ENCODE assay signal across 8 mouse cellular contexts in the genomic region with DNA sequence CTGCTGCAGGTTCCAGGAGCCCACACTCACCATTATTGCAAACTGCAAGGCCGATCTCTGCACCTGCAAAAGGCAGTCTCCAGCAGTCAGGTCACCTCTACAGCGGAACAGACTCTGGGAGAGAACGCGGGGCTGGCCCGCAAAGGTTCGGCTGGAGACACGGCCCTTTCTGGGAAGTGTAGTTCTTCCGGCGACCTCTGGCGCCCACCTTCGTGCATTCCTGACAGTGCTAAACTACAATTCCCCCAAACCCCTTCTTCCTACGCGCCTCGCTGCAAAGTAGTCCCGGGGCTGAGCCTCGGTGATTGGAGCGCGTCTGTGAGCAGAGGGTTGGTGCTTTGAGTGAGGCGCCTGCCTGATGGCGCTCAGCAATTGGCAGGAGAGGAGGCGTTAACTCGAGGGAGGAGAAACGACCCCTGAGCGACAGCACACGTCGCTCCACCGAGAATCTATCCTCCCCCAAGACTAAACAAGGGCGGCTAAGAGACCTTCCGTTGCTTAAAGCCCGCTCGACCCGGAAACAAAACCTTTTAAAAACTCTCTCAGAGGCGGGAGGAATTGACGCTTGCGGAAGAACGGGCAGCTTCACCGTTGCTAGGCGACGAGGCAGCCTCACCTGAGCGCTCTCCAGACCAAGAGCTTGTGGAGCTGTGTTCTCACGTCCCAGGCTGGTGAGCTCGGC. TPM values are rescaled to one million over a fixed set of nuclear protein-coding genes. Genes with fewer than 3 reads are reported as not detected.
DNase-seq lines count a peak whose midpoint lies in the region; ATAC-seq and TF ChIP-seq lines count a peak whose summit lies in the region.

A gene (plus strand): TSS at position 536 of the 682 bp plus-strand sequence.
A gene (minus strand): TSS at position 668 of the 682 bp plus-strand sequence.

- peak within 1 kb of the TSS; percentile 70 for H3K4me2 ChIP-seq in heart, embryonic 15.5 days
- peak within 1 kb of the TSS; percentile 75 for H3K4me2 ChIP-seq in liver, embryonic 14.5 days (ENCODE audit: low read depth)
- peak within 1 kb of the TSS; percentile 51 for H3K4me2 ChIP-seq in neural tube, embryonic 11.5 days (ENCODE audit: low read depth)
- peak within 1 kb of the TSS; percentile 68 for H3K4me2 ChIP-seq in stomach, postnatal 0 days (replicated peaks; ENCODE audit: low read depth)

- peaks cover 30% of the 10 kb centered on the region for H3K4me1 ChIP-seq in forebrain, embryonic 10.5 days
- H3K4me1 ChIP-seq in heart, embryonic 15.5 days (replicated peaks): peaks cover 34% of the 10 kb centered on the region
- H3K4me1 ChIP-seq in liver, embryonic 14.5 days (replicated peaks; ENCODE audit: control insufficient read depth in 2 of 2, insufficient read depth in 2 of 2, low read length in 1 of 2): peaks cover 8 to 11% of the 10 kb centered on the region in 2 experiments
- H3K4me1 ChIP-seq in neural tube, embryonic 11.5 days (ENCODE audit: control insufficient read depth, insufficient read depth, low read length): peaks cover 6% of the 10 kb centered on the region; the same call in 1 of the 2 replicates
- no peaks in the 10 kb centered on the region for H3K4me1 ChIP-seq in stomach, postnatal 0 days (replicated peaks; ENCODE audit: control insufficient read depth, insufficient read depth)

- no peaks in the 10 kb centered on the region for H3K9me3 ChIP-seq in forebrain, embryonic 10.5 days
- H3K9me3 ChIP-seq in heart, embryonic 15.5 days (replicated peaks): no peaks in the 10 kb centered on the region
- H3K9me3 ChIP-seq in liver, embryonic 14.5 days (ENCODE audit: control insufficient read depth, low read length): no peaks in the 10 kb centered on the region
- no peaks in the 10 kb centered on the region for H3K9me3 ChIP-seq in neural tube, embryonic 11.5 days (ENCODE audit: control insufficient read depth, low read length)
- H3K9me3 ChIP-seq in stomach, postnatal 0 days (ENCODE audit: control insufficient read depth, low read length): no peaks in the 10 kb centered on the region

- peaks cover 4% of the 10 kb centered on the region; the same call in 1 of the 2 replicates for H3K36me3 ChIP-seq in forebrain, embryonic 10.5 days (replicated peaks)
- H3K36me3 ChIP-seq in heart, embryonic 15.5 days: peaks cover 3% of the 10 kb centered on the region; the same call in 1 of the 2 replicates
- no peaks in the 10 kb centered on the region for H3K36me3 ChIP-seq in liver, embryonic 14.5 days (replicated peaks; ENCODE audit: control insufficient read depth, insufficient read depth, low read depth)
- no peaks in the 10 kb centered on the region for H3K36me3 ChIP-seq in neural tube, embryonic 11.5 days (ENCODE audit: control insufficient read depth, insufficient read depth, low read length)
- H3K36me3 ChIP-seq in stomach, postnatal 0 days (ENCODE audit: control insufficient read depth, insufficient read depth, low read length): no peaks in the 10 kb centered on the region

- peak; percentile 94 to 96 for DNase-seq in CD8-positive naive resting alpha-beta T cell, adult 2 months (ENCODE audit: low read depth in 2 of 2, low spot score in 2 of 2)
- DNase-seq in c-Kit-positive CD71-negative TER-119-negative erythroid progenitor cells, embryonic 14.5 days (ENCODE audit: low read depth): peak; percentile 92
- DNase-seq in forebrain, embryonic 10.5 days (ENCODE audit: extremely low spot score, low spot score): peak; percentile 95
- DNase-seq in kidney, postnatal 25 days: peak; percentile 95 to 99
- peak; percentile 82 to 85 (median 83) for DNase-seq in liver, embryonic 14.5 days (ENCODE audit: low read depth in 3 of 3, low spot score in 3 of 3)
- DNase-seq in neural tube, embryonic 11.5 days (ENCODE audit: low spot score): peak; percentile 96
- DNase-seq in stomach, postnatal 0 days (ENCODE audit: low spot score): peak; percentile 96

- peak; percentile 96 for ATAC-seq in heart, embryonic 15.5 days (replicated peaks; ENCODE audit: insufficient number of reproducible peaks, insufficient read depth, low FRiP score, low read depth)
- ATAC-seq in liver, embryonic 14.5 days (ENCODE audit: insufficient read depth): peak; percentile 94
- peak; percentile 99 for ATAC-seq in neural tube, embryonic 11.5 days (ENCODE audit: insufficient read depth, low FRiP score, low TSS enrichment)
- ATAC-seq in stomach, postnatal 0 days (ENCODE audit: low FRiP score, low TSS enrichment): peak; percentile 99

- H3K27me3 ChIP-seq in forebrain, embryonic 10.5 days (ENCODE audit: poor library complexity, severe bottlenecking): no peaks in the 10 kb centered on the region
- H3K27me3 ChIP-seq in heart, embryonic 15.5 days: no peaks in the 10 kb centered on the region
- no peaks in the 10 kb centered on the region for H3K27me3 ChIP-seq in liver, embryonic 14.5 days (ENCODE audit: control insufficient read depth, insufficient read depth, low read length)
- no peaks in the 10 kb centered on the region for H3K27me3 ChIP-seq in neural tube, embryonic 11.5 days (ENCODE audit: control insufficient read depth, insufficient read depth, low read length)
- no peaks in the 10 kb centered on the region for H3K27me3 ChIP-seq in stomach, postnatal 0 days (ENCODE audit: control insufficient read depth, insufficient read depth, low read length)

- H3K27ac ChIP-seq in forebrain, embryonic 10.5 days: peak within 1 kb of the TSS; percentile 90
- peak within 1 kb of the TSS; percentile 91 for H3K27ac ChIP-seq in heart, embryonic 15.5 days
- H3K27ac ChIP-seq in liver, embryonic 14.5 days: no peak within 1 kb of the TSS; the same call in 1 of the 2 replicates
- H3K27ac ChIP-seq in neural tube, embryonic 11.5 days (ENCODE audit: low read depth, low read length): peak within 1 kb of the TSS; percentile 11; the same call in 1 of the 2 replicates
- H3K27ac ChIP-seq in stomach, postnatal 0 days (replicated peaks): peak within 1 kb of the TSS; percentile 82

- TF ChIP-seq EP300 in liver, embryonic 14.5 days (IDR thresholded peaks at IDR 0.05; ENCODE audit: low read depth): no peak
- no peak for TF ChIP-seq EP300 in stomach, postnatal 0 days (optimal IDR thresholded peaks at IDR 0.05)

- H3K9ac ChIP-seq in heart, embryonic 15.5 days: peak within 1 kb of the TSS; percentile 86
- H3K9ac ChIP-seq in liver, embryonic 14.5 days (replicated peaks): peak within 1 kb of the TSS; percentile 70
- peak within 1 kb of the TSS; percentile 64 for H3K9ac ChIP-seq in neural tube, embryonic 11.5 days (ENCODE audit: low read length)
- H3K9ac ChIP-seq in stomach, postnatal 0 days (ENCODE audit: low read length): peak within 1 kb of the TSS; percentile 69

- H3K4me3 ChIP-seq in forebrain, embryonic 10.5 days: peak within 1 kb of the TSS; percentile 83
- peak within 1 kb of the TSS; percentile 74 for H3K4me3 ChIP-seq in heart, embryonic 15.5 days
- H3K4me3 ChIP-seq in liver, embryonic 14.5 days (ENCODE audit: insufficient read depth in 1 of 2, low read depth in 2 of 2, low read length in 2 of 2): peak within 1 kb of the TSS; percentile 75 to 84
- peak within 1 kb of the TSS; percentile 69 for H3K4me3 ChIP-seq in neural tube, embryonic 11.5 days (ENCODE audit: low read depth, low read length)
- peak within 1 kb of the TSS; percentile 75 for H3K4me3 ChIP-seq in stomach, postnatal 0 days (ENCODE audit: low read depth, low read length)

- WGBS in forebrain, embryonic 10.5 days: 0% methylated on average over 42 of the region's 42 CpGs
- under 1% methylated on average over 42 of the region's 42 CpGs for WGBS in heart, embryonic 15.5 days
- under 1% methylated on average over 42 of the region's 42 CpGs for WGBS in liver, embryonic 14.5 days (ENCODE audit: insufficient replicate concordance)
- under 1% methylated on average over 42 of the region's 42 CpGs for WGBS in neural tube, embryonic 11.5 days
- under 1% methylated on average over 42 of the region's 42 CpGs for WGBS in stomach, postnatal 0 days

- TF ChIP-seq CTCF in liver, embryonic 14.5 days (IDR thresholded peaks at IDR 0.05; ENCODE audit: low read depth): no peak
- peak; percentile 49 for TF ChIP-seq CTCF in stomach, postnatal 0 days (IDR thresholded peaks at IDR 0.05; ENCODE audit: low read depth)

RNA-seq across cellular contexts. Expression of the first gene that starts in this region (rescaled TPM):
- 11.4 and 11.9 TPM in 2 replicates for polyA plus RNA-seq in forebrain, embryonic 10.5 days (2016; fragmentation: Nextera tagmentation; extraction: Ambion mirVana)
- 6.7 and 7.7 TPM in 2 replicates for polyA plus RNA-seq in heart, embryonic 15.5 days (2015; fragmentation: Nextera tagmentation; extraction: Ambion mirVana)
- 0.63 and 0.73 TPM in 2 replicates for polyA plus RNA-seq in liver, embryonic 14.5 days (2012; rRNA removed)
- polyA plus RNA-seq in liver, embryonic 14.5 days (2014; fragmentation: Nextera tagmentation; extraction: Ambion mirVana): 0.57 and 0.96 TPM in 2 replicates
- polyA plus RNA-seq in neural tube, embryonic 11.5 days (2014; fragmentation: Nextera tagmentation; extraction: Ambion mirVana): 8.8 and 10.0 TPM in 2 replicates
- 3.3 and 4.4 TPM in 2 replicates for polyA plus RNA-seq in stomach, postnatal 0 days (2015; fragmentation: Nextera tagmentation; extraction: Ambion mirVana)

RNA-seq across cellular contexts. Expression of the second gene that starts in this region (rescaled TPM):
- 428 and 437 TPM in 2 replicates for polyA plus RNA-seq in forebrain, embryonic 10.5 days (2016; fragmentation: Nextera tagmentation; extraction: Ambion mirVana)
- polyA plus RNA-seq in heart, embryonic 15.5 days (2015; fragmentation: Nextera tagmentation; extraction: Ambion mirVana): 1,610 and 1,790 TPM in 2 replicates
- polyA plus RNA-seq in liver, embryonic 14.5 days (2012; rRNA removed): 44.6 and 80.4 TPM in 2 replicates
- 184 and 189 TPM in 2 replicates for polyA plus RNA-seq in liver, embryonic 14.5 days (2014; fragmentation: Nextera tagmentation; extraction: Ambion mirVana)
- polyA plus RNA-seq in neural tube, embryonic 11.5 days (2014; fragmentation: Nextera tagmentation; extraction: Ambion mirVana): 423 and 445 TPM in 2 replicates
- 408 and 413 TPM in 2 replicates for polyA plus RNA-seq in stomach, postnatal 0 days (2015; fragmentation: Nextera tagmentation; extraction: Ambion mirVana)
